Mouse (Mus musculus): ENCODE data around the gene Racgap1. TPM values are rescaled to one million over a fixed set of nuclear protein-coding genes. Genes with fewer than 3 reads are reported as not detected.

Racgap1 gene
- polyA plus RNA-seq (2015; fragmentation: Nextera tagmentation; extraction: Ambion mirVana): 119 and 125 TPM in 2 replicates

DNA sequence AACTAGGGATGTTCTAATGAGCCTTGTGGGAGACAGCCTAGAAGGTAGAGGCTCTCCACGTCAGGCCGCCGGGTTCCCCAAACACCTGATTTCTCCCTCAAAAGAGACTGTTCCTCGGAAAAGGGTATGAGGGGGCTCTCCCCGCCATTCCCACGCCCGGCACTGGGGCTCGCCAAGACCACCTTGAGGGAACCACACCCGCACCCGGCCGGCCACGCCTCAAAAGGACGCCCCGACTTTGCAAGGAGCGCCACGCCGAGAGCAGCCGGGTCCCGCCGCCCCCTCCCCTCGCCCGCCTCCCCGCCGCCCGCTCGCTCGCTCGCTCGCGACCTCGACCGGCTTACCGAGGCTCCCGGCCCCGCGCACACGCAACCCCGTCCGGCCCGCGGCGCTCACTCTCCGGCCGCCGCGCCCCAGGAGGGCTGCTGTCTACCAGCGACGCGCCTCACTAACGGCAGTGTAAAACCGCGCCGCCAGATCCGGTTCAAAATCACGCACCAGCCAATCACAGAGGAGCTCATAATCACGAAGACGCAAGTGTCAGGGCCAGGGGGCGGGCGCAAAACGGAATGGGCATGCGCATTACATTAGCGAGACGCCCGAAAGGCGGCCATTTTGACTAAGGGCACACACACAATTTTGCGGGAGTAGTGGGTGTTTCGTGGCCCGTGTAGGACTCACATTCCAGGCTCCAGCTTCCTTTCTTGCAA, at the start of gene Racgap1:
Racgap1 (minus strand) TSS at position 494 of the 710 bp plus-strand sequence.
- H3K27me3 ChIP-seq (replicated peaks): peaks cover 36% of the 10 kb centered on the region
- H3K4me2 ChIP-seq: peak within 1 kb of the TSS; percentile 85
- peak; percentile 86 for ATAC-seq (ENCODE audit: extremely low read depth, insufficient number of reproducible peaks, low FRiP score, low TSS enrichment)
- peak within 1 kb of the TSS; percentile 91 for H3K4me3 ChIP-seq
- H3K4me1 ChIP-seq: peaks cover 64% of the 10 kb centered on the region
- H3K27ac ChIP-seq (replicated peaks): peak within 1 kb of the TSS; percentile 43; the same call in 1 of the 2 replicates
- no peaks in the 10 kb centered on the region for H3K9me3 ChIP-seq
- no peaks in the 10 kb centered on the region for H3K36me3 ChIP-seq
- under 1% methylated on average over 60 of the region's 68 CpGs for WGBS
- peak within 1 kb of the TSS; percentile 95 for H3K9ac ChIP-seq

DNA sequence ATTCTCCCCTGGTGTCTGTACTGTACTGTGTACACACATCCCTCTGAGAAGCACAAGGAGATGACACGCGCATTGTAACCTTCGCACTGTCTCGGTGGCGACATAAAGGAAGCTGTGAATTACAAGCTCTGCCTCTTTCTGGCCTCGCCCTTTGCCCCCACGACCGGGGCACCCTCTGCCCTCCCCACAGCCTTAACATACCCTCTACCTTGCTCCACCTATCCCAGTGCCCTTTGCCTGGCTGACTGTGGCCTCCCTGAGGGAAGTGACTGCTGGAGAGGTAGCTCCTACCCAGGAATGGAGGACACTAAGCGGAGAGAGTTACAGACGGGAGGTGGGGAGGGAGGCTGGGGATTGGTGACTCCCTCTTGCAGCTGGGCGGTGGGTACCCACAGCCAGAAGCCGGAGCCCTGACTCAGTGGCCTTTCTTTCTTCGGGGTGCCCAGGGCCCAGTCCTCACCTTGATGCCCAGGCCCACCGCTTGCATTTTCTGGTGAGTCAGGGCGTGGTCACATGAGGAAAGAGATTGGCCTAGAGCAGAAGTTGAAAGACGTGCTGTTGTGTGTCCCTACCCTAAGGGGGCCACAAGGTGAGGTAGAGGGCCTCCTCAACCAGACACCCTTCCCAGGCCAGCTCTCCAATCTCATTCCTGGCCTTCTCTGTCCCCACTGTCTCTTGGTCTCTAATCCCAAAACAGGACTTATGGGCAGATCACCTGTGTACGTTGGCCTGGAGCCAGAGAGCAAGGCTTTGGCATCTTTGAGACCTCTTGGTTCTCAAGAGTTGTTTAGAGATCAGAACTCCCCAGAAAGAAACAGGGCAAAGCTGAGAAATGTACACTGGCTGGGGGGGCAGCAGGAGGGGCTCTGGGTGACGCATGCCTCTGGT, 49.0 kb upstream of the Racgap1 start:
- H3K4me1 ChIP-seq: peaks cover 46% of the 10 kb centered on the region
- no peak overlapping the region for H3K4me2 ChIP-seq
- no peak overlapping the region for H3K4me3 ChIP-seq
- peak overlapping the region; percentile 50; the same call in 1 of the 2 replicates for H3K9ac ChIP-seq
- peaks cover 14% of the 10 kb centered on the region for H3K36me3 ChIP-seq
- WGBS: 80% methylated on average over 18 of the region's 18 CpGs
- H3K27me3 ChIP-seq (replicated peaks): peaks cover 29% of the 10 kb centered on the region
- no peak for ATAC-seq (ENCODE audit: extremely low read depth, insufficient number of reproducible peaks, low FRiP score, low TSS enrichment)
- H3K9me3 ChIP-seq: no peaks in the 10 kb centered on the region
- H3K27ac ChIP-seq (replicated peaks): no peak overlapping the region

DNA sequence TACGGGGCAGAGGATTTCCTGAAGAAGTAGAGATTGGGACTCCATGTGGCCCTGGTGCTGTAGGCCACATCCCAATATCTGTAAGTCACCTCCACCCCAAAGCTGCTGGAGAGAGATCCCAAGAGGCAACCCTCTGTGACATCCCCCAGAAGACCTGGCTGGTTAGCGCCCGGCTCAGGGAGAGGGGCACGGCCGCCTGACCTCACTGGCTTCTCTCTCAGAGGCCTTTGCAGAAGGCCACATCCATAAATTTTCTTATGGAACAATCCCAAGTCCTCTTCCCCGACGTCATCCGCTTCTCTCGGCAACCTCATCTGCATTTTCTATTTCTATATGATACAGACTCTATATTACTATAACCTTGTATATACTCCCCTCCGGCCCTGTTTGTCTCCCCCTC, 48.3 kb upstream of the Racgap1 start:
- no peaks in the 10 kb centered on the region for H3K9me3 ChIP-seq
- no peak overlapping the region for H3K4me2 ChIP-seq
- no peak for ATAC-seq (ENCODE audit: extremely low read depth, insufficient number of reproducible peaks, low FRiP score, low TSS enrichment)
- peaks cover 29% of the 10 kb centered on the region for H3K27me3 ChIP-seq (replicated peaks)
- H3K4me3 ChIP-seq: no peak overlapping the region
- WGBS: 80% methylated on average over 10 of the region's 10 CpGs
- H3K9ac ChIP-seq: no peak overlapping the region
- H3K4me1 ChIP-seq: peaks cover 48% of the 10 kb centered on the region
- H3K36me3 ChIP-seq: peaks cover 13% of the 10 kb centered on the region
- H3K27ac ChIP-seq (replicated peaks): no peak overlapping the region

DNA sequence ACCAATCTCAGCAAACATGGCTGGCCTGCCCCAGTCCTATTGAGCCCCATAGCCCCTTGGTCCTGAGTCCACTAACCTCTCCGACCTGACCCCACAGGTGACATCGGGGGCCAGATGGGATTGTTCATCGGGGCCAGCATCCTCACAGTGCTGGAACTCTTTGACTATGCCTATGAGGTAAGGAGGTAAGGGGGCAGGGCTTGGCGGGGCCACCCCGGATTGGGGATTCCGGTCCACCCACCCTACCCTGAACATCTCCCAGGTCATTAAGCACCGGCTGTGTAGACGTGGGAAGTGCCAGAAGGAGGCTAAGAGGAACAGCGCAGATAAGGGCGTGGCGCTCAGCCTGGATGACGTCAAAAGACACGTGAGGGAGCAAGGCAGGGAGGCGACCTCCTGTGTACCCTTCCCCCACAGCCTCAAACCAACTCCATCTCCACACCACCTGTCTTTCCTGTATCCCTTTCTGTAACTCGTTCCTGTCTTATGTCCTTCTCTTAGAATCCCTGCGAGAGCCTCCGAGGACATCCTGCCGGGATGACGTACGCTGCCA, 47.2 kb upstream of the Racgap1 start:
- H3K4me1 ChIP-seq: peaks cover 40% of the 10 kb centered on the region
- no peak overlapping the region; the same call in 1 of the 2 replicates for H3K9ac ChIP-seq
- no peak overlapping the region for H3K27ac ChIP-seq (replicated peaks)
- ATAC-seq (ENCODE audit: extremely low read depth, insufficient number of reproducible peaks, low FRiP score, low TSS enrichment): no peak
- no peaks in the 10 kb centered on the region for H3K9me3 ChIP-seq
- no peak overlapping the region for H3K4me3 ChIP-seq
- 33% methylated on average over 20 of the region's 20 CpGs for WGBS
- no peak overlapping the region; the same call in 1 of the 2 replicates for H3K4me2 ChIP-seq
- H3K27me3 ChIP-seq (replicated peaks): peaks cover 32% of the 10 kb centered on the region
- peaks cover 3% of the 10 kb centered on the region; the same call in 1 of the 2 replicates for H3K36me3 ChIP-seq

DNA sequence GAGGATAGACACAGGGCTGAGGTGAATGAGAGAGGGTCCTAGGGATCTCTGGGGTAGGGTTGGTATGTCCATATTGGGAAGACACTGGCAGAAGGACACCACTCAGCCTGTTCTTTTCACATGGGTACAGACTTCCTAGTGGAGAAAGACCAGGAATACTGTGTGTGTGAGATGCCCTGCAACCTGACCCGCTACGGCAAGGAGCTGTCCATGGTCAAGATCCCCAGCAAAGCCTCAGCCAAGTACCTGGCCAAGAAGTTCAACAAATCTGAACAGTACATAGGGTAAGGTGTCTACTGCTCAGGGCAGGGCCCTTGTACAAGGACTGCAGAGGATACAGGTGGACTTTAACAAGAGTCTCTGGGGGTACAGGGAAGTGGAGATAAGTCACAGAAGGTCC, 45.9 kb upstream of the Racgap1 start:
- Histone ChIP-seq H3K4me1 (peaks cover 29% of the 10 kb centered on the region), H3K4me2 (no peak overlapping the region), H3K9me3 (no peaks in the 10 kb centered on the region), H3K27ac (replicated peaks) (no peak overlapping the region), H3K9ac (no peak overlapping the region), H3K4me3 (no peak overlapping the region), H3K27me3 (replicated peaks) (peaks cover 41% of the 10 kb centered on the region), H3K36me3 (no peaks in the 10 kb centered on the region)
- 10% methylated on average over 2 of the region's 2 CpGs for WGBS
- ATAC-seq (ENCODE audit: extremely low read depth, insufficient number of reproducible peaks, low FRiP score, low TSS enrichment): no peak

DNA sequence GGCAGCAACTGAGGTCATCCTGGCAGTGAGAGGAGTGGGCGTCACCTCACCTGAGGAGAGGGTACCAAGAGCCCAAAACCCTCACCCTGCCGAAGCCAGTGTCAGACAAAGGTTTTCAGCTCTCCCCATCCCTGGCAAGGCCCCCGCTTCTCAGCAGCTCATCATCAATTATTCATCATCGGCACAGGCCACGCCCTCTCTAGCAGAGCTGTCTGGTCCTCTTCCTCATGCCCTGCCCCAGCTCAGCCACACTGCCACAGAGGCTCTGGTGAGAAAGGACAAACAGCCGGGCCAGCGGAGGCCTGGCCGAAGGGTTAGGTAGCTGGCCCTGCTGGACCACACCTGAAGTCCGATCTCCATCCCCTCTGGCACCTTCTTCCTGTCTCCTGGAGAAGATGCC, 40.5 kb upstream of the Racgap1 start:
- Histone ChIP-seq H3K9ac (no peak overlapping the region), H3K9me3 (no peaks in the 10 kb centered on the region), H3K36me3 (no peaks in the 10 kb centered on the region), H3K27me3 (replicated peaks) (peaks cover 54% of the 10 kb centered on the region), H3K27ac (replicated peaks) (no peak overlapping the region), H3K4me1 (peaks cover 11% of the 10 kb centered on the region), H3K4me3 (no peak overlapping the region), H3K4me2 (no peak overlapping the region)
- 52% methylated on average over 9 of the region's 9 CpGs for WGBS
- no peak for ATAC-seq (ENCODE audit: extremely low read depth, insufficient number of reproducible peaks, low FRiP score, low TSS enrichment)

DNA sequence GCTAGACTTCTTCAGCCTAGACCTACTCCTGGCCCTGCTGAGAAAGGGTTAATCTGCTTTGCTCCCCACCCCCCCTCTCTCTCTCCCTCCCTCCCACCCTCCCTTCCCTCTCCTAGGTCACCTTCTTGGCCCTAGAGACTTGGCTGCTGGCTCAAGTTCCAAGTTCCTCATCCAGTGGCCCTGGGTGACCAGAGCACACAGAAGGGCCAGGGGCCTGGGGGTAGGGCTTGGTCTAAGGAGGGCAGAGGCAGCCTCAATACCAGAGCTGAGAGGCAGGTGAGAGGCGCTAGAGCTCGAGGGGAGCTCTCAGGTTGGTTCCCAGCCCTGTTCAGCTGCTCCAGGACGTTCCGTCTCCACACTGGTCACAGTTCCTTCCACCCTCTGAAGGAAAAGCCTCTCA, 39.5 kb upstream of the Racgap1 start:
- WGBS: 20% methylated on average over 4 of the region's 4 CpGs
- Histone ChIP-seq H3K4me3 (no peak overlapping the region), H3K9me3 (no peaks in the 10 kb centered on the region), H3K4me1 (peaks cover 11% of the 10 kb centered on the region), H3K27ac (replicated peaks) (no peak overlapping the region), H3K36me3 (no peaks in the 10 kb centered on the region), H3K27me3 (replicated peaks) (peaks cover 49% of the 10 kb centered on the region), H3K4me2 (no peak overlapping the region), H3K9ac (no peak overlapping the region)
- ATAC-seq (ENCODE audit: extremely low read depth, insufficient number of reproducible peaks, low FRiP score, low TSS enrichment): no peak

DNA sequence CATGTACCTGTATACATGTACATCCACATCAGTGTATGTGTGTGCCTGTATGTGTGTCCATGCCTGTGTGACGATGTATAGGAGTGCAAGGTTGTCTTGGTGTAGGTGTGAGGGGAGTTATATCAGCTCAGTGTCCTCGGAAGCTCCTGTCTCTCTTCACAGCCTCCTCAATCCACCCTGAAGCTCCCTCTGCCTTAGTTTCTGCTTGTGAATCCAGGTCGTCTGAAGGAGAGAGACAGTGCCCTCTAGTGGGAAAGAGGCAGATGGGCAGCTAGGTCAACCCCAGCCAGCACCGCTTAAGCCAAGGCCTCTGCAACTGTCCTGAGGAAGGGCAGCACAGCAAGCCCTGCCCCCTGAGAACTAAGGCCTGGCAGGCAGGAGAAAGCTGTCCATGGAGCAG, 37.3 kb upstream of the Racgap1 start:
- no peak for ATAC-seq (ENCODE audit: extremely low read depth, insufficient number of reproducible peaks, low FRiP score, low TSS enrichment)
- no peaks in the 10 kb centered on the region for H3K36me3 ChIP-seq
- no peaks in the 10 kb centered on the region for H3K4me1 ChIP-seq
- WGBS: 2% methylated on average over 4 of the region's 4 CpGs
- H3K27me3 ChIP-seq (replicated peaks): peaks cover 47% of the 10 kb centered on the region
- H3K4me3 ChIP-seq: no peak overlapping the region
- H3K27ac ChIP-seq (replicated peaks): no peak overlapping the region
- H3K4me2 ChIP-seq: no peak overlapping the region
- H3K9me3 ChIP-seq: no peaks in the 10 kb centered on the region
- H3K9ac ChIP-seq: no peak overlapping the region

DNA sequence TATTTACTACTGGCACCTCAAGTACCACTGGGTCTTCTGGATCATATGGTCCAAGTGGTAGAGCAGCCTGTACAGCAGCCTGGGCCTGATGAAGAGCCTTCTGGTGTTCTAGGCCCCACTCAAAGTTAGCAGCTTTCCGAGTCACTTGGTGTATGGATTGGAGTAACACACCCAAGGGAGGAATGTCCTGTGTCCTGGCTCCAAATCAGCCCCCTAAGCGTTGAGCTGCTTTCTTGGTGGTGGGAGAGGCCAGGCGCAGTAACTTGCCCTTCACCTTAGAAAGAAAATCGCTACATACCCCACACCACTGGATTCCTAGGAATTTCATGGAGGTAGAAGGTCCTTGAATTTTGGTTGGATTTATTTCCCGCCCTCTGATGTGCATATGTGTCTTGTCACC, 32.7 kb upstream of the Racgap1 start:
- WGBS: 89% methylated on average over 5 of the region's 5 CpGs
- H3K36me3 ChIP-seq: no peaks in the 10 kb centered on the region
- H3K4me2 ChIP-seq: no peak overlapping the region
- no peaks in the 10 kb centered on the region for H3K9me3 ChIP-seq
- H3K4me3 ChIP-seq: no peak overlapping the region
- no peaks in the 10 kb centered on the region for H3K4me1 ChIP-seq
- peaks cover 21% of the 10 kb centered on the region for H3K27me3 ChIP-seq (replicated peaks)
- no peak overlapping the region for H3K27ac ChIP-seq (replicated peaks)
- ATAC-seq (ENCODE audit: extremely low read depth, insufficient number of reproducible peaks, low FRiP score, low TSS enrichment): no peak
- H3K9ac ChIP-seq: no peak overlapping the region

DNA sequence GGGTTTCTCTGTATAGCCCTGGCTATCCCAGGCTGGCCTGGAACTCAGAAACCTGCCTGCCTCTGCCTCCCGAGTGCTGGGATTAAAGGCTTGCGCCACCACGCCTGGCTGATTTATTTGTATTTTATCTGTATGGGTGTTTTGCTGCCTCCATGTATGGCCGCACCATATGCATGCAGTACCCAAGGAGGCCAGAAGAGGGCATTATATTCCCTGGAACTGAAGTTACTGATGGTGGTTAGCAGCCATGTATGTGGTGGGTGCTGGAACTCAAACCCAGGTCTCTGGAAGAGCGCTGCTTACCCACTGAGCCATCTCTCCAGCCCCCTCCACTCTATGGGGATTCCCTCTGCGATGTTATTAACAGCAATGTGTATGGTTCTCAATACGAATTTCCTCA, 31.4 kb upstream of the Racgap1 start:
- no peak overlapping the region for H3K27ac ChIP-seq (replicated peaks)
- ATAC-seq (ENCODE audit: extremely low read depth, insufficient number of reproducible peaks, low FRiP score, low TSS enrichment): no peak
- H3K9me3 ChIP-seq: no peaks in the 10 kb centered on the region
- H3K36me3 ChIP-seq: no peaks in the 10 kb centered on the region
- 80% methylated on average over 7 of the region's 7 CpGs for WGBS
- H3K27me3 ChIP-seq (replicated peaks): peaks cover 31% of the 10 kb centered on the region
- H3K9ac ChIP-seq: no peak overlapping the region
- peaks cover 4% of the 10 kb centered on the region; the same call in 1 of the 2 replicates for H3K4me1 ChIP-seq
- no peak overlapping the region for H3K4me2 ChIP-seq
- no peak overlapping the region for H3K4me3 ChIP-seq

DNA sequence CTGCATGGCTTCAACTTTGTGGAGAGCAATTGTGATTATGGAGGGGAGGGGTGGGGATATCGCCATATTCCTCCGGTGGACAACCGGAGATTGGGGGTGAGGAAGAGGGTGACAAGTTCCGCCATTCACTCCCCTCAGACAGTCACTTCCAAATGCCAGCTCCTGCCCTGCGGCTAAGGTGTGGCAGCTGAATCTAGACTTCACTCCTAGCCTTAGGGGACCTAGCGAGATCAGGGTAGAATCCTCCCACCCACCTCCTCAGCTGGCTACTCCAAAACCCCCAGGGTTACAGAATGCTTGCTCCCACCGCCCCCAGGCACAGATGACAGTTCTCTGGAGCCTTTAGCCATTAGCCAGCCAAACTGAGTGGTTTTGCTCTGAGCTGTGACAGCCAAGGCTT, 27.6 kb upstream of the Racgap1 start:
- ATAC-seq (ENCODE audit: extremely low read depth, insufficient number of reproducible peaks, low FRiP score, low TSS enrichment): no peak
- Histone ChIP-seq H3K9me3 (no peaks in the 10 kb centered on the region), H3K4me2 (no peak overlapping the region), H3K4me3 (no peak overlapping the region), H3K27me3 (replicated peaks) (peaks cover 60% of the 10 kb centered on the region), H3K4me1 (peaks cover 10% of the 10 kb centered on the region; the same call in 1 of the 2 replicates), H3K36me3 (no peaks in the 10 kb centered on the region), H3K9ac (no peak overlapping the region), H3K27ac (replicated peaks) (no peak overlapping the region)
- 41% methylated on average over 7 of the region's 7 CpGs for WGBS

All from heart, embryonic 13.5 days (tissue).